Mouse (Mus musculus): ENCODE results near the gene Taf12. TPM values are rescaled to one million over a fixed set of nuclear protein-coding genes. Genes with fewer than 3 reads are reported as not detected.
A peak's percentile ranks its signal among the peaks of the same experiment; 100 is the strongest.

Taf12 gene
- polyA plus RNA-seq, 1 experiment from 2014 or later: 51.5 TPM

- peak within 1 kb of the TSS; percentile 88 for H3K9ac ChIP-seq
- no peaks in the 10 kb centered on the region for H3K9me3 ChIP-seq (replicated peaks)
- peak within 1 kb of the TSS; percentile 83 for H3K4me3 ChIP-seq
- peak within 1 kb of the TSS; percentile 79 for H3K27ac ChIP-seq
- ATAC-seq: peak; percentile 98
- H3K36me3 ChIP-seq (ENCODE audit: poor library complexity, severe bottlenecking): peaks cover 42% of the 10 kb centered on the region
- no peaks in the 10 kb centered on the region for H3K27me3 ChIP-seq
- H3K4me2 ChIP-seq: peak within 1 kb of the TSS; percentile 86
- under 1% methylated on average over 52 of the region's 52 CpGs for WGBS
- peaks cover 17% of the 10 kb centered on the region for H3K4me1 ChIP-seq
Observed at GRCm38 (mm10) chr4:132329115-132329834, 55.1 kb downstream of the Taf12 start, which contains the start of gene Trnau1ap. Gene Trnau1ap (minus strand): TSS chr4:132329538.

GRCm38 (mm10) chr4:132329835-132330354 lies 55.7 kb downstream of the Taf12 start:
- Histone ChIP-seq H3K4me3 (peak overlapping the region; percentile 83), H3K4me1 (peaks cover 17% of the 10 kb centered on the region), H3K9ac (peak overlapping the region; percentile 88), H3K27me3 (no peaks in the 10 kb centered on the region), H3K9me3 (replicated peaks) (no peaks in the 10 kb centered on the region), H3K36me3 (ENCODE audit: poor library complexity, severe bottlenecking) (peaks cover 42% of the 10 kb centered on the region), H3K27ac (no peak overlapping the region), H3K4me2 (peak overlapping the region; percentile 86)
- WGBS: 6% methylated on average over 10 of the region's 10 CpGs
- no peak for ATAC-seq

GRCm38 (mm10) chr4:132331960-132332359 lies 57.8 kb downstream of the Taf12 start:
- Histone ChIP-seq H3K4me3 (no peak overlapping the region), H3K4me1 (peaks cover 17% of the 10 kb centered on the region), H3K27ac (no peak overlapping the region), H3K27me3 (no peaks in the 10 kb centered on the region), H3K9ac (no peak overlapping the region), H3K36me3 (ENCODE audit: poor library complexity, severe bottlenecking) (peaks cover 50% of the 10 kb centered on the region), H3K9me3 (replicated peaks) (no peaks in the 10 kb centered on the region), H3K4me2 (no peak overlapping the region)
- ATAC-seq: no peak
- WGBS: 83% methylated on average over 3 of the region's 3 CpGs

- H3K4me3 ChIP-seq: no peak overlapping the region
- no peaks in the 10 kb centered on the region for H3K9me3 ChIP-seq (replicated peaks)
- 93% methylated on average over 6 of the region's 6 CpGs for WGBS
- no peak overlapping the region for H3K27ac ChIP-seq
- no peak for ATAC-seq
- H3K36me3 ChIP-seq (ENCODE audit: poor library complexity, severe bottlenecking): peaks cover 59% of the 10 kb centered on the region
- H3K9ac ChIP-seq: no peak overlapping the region
- peaks cover 17% of the 10 kb centered on the region for H3K4me1 ChIP-seq
- H3K27me3 ChIP-seq: no peaks in the 10 kb centered on the region
- no peak overlapping the region for H3K4me2 ChIP-seq
Observed at GRCm38 (mm10) chr4:132332880-132333279, 58.7 kb downstream of the Taf12 start.

GRCm38 (mm10) chr4:132338943-132339342 lies 64.8 kb downstream of the Taf12 start:
- Histone ChIP-seq H3K4me1 (peaks cover 15% of the 10 kb centered on the region), H3K36me3 (ENCODE audit: poor library complexity, severe bottlenecking) (peaks cover 62% of the 10 kb centered on the region), H3K9ac (no peak overlapping the region), H3K27me3 (no peaks in the 10 kb centered on the region), H3K27ac (no peak overlapping the region), H3K4me2 (no peak overlapping the region), H3K9me3 (replicated peaks) (no peaks in the 10 kb centered on the region), H3K4me3 (no peak overlapping the region)
- 92% methylated on average over 13 of the region's 13 CpGs for WGBS
- no peak for ATAC-seq

- ATAC-seq: no peak
Observed at GRCm38 (mm10) chr4:132341451-132341850, 67.3 kb downstream of the Taf12 start.

GRCm38 (mm10) chr4:132344403-132345134 lies 70.4 kb downstream of the Taf12 start:
- Histone ChIP-seq H3K27ac (no peak overlapping the region), H3K4me2 (peak overlapping the region; percentile 96), H3K36me3 (ENCODE audit: poor library complexity, severe bottlenecking) (peaks cover 8% of the 10 kb centered on the region), H3K27me3 (no peaks in the 10 kb centered on the region), H3K4me3 (peak overlapping the region; percentile 86), H3K9ac (peak overlapping the region; percentile 87), H3K9me3 (replicated peaks) (no peaks in the 10 kb centered on the region), H3K4me1 (peaks cover 26% of the 10 kb centered on the region)
- 6% methylated on average over 13 of the region's 13 CpGs for WGBS
- ATAC-seq: peak; percentile 33; the same call in 1 of the 2 replicates

More at GRCm38 (mm10) chr4:132341451-132341850, 67.3 kb downstream of the Taf12 start:
- Histone ChIP-seq H3K9ac (no peak overlapping the region), H3K27me3 (no peaks in the 10 kb centered on the region), H3K9me3 (replicated peaks) (no peaks in the 10 kb centered on the region), H3K4me3 (no peak overlapping the region), H3K4me1 (peaks cover 26% of the 10 kb centered on the region), H3K27ac (no peak overlapping the region), H3K36me3 (ENCODE audit: poor library complexity, severe bottlenecking) (peaks cover 38% of the 10 kb centered on the region), H3K4me2 (no peak overlapping the region)
- 90% methylated on average over 3 of the region's 3 CpGs for WGBS

Other genes with a start within 250 kb of the Taf12 start
- not detected in 2 replicates for gene Gm10300, start 199.7 kb upstream of the Taf12 start, polyA plus RNA-seq (2015; fragmentation: Nextera tagmentation; extraction: Ambion mirVana)
- gene Epb41, start 199.1 kb upstream of the Taf12 start, polyA plus RNA-seq (2015; fragmentation: Nextera tagmentation; extraction: Ambion mirVana): 75.0 and 84.1 TPM in 2 replicates
- gene Oprd1, start 129.9 kb upstream of the Taf12 start, polyA plus RNA-seq (2015; fragmentation: Nextera tagmentation; extraction: Ambion mirVana): 0.06 and 0.12 TPM in 2 replicates
- 154 and 162 TPM in 2 replicates for gene Ythdf2, start 62.1 kb upstream of the Taf12 start, polyA plus RNA-seq (2015; fragmentation: Nextera tagmentation; extraction: Ambion mirVana)
- 50.0 and 55.3 TPM in 2 replicates for gene Gmeb1, start 12.8 kb upstream of the Taf12 start, polyA plus RNA-seq (2015; fragmentation: Nextera tagmentation; extraction: Ambion mirVana)
- 0.23 and 0.64 TPM in 2 replicates for gene Rab42, start 29.0 kb downstream of the Taf12 start, polyA plus RNA-seq (2015; fragmentation: Nextera tagmentation; extraction: Ambion mirVana)
- gene Trnau1ap, start 55.2 kb downstream of the Taf12 start, polyA plus RNA-seq (2015; fragmentation: Nextera tagmentation; extraction: Ambion mirVana): 87.8 and 96.4 TPM in 2 replicates
- gene Rcc1, start 79.2 kb downstream of the Taf12 start, polyA plus RNA-seq (2015; fragmentation: Nextera tagmentation; extraction: Ambion mirVana): 82.2 and 89.5 TPM in 2 replicates
- 17.5 and 18.7 TPM in 2 replicates for gene Phactr4, start 148.1 kb downstream of the Taf12 start, polyA plus RNA-seq (2015; fragmentation: Nextera tagmentation; extraction: Ambion mirVana)
- gene Med18, start 189.5 kb downstream of the Taf12 start, polyA plus RNA-seq (2015; fragmentation: Nextera tagmentation; extraction: Ambion mirVana): 26.1 and 28.1 TPM in 2 replicates
- 6.3 and 7.0 TPM in 2 replicates for gene Sesn2, start 236.1 kb downstream of the Taf12 start, polyA plus RNA-seq (2015; fragmentation: Nextera tagmentation; extraction: Ambion mirVana)